In genomic region chr13:58400576-58400975, GRCm38 (mm10) we compare ENCODE assay signal across 9 mouse cellular contexts. TPM values are rescaled to one million over a fixed set of nuclear protein-coding genes. Genes with fewer than 3 reads are reported as not detected.
DNase-seq lines count a peak whose midpoint lies in the region; ATAC-seq and TF ChIP-seq lines count a peak whose summit lies in the region.
"Had no signal": no experiment of that assay in that cellular context is flagged by ENCODE, and none has a peak within 500 bp of the region (broad histone marks: within the 10 kb centered on the region; RNA-seq: fewer than 3 reads in every experiment).

No protein-coding gene starts in this region.

- H3K27ac ChIP-seq in lung, postnatal 0 days (ENCODE audit: low read length) = 0 out of 2 replicates have a peak overlapping the region, but pooled peaks have one; percentile 99
- H3K27ac ChIP-seq in embryonic facial prominence, embryonic 13.5 days = no peak overlapping the region
- peak overlapping the region; percentile 99; the same call in 1 of the 2 replicates for H3K27ac ChIP-seq in limb, embryonic 13.5 days

- no peak for DNase-seq in lung, postnatal 0 days (ENCODE audit: low spot score)
- no peak for DNase-seq in lung, postnatal 36 days
- peak; percentile 30 for DNase-seq in splenic B cell, adult 2 months (ENCODE audit: low read depth, low spot score)
- DNase-seq in adrenal gland, postnatal 4 days (ENCODE audit: low spot score in 2 of 2) = no peak
- no peak for DNase-seq in urinary bladder, adult 18-20 months (ENCODE audit: low spot score in 2 of 2)
- no peak for DNase-seq in ovary, postnatal 14 days (ENCODE audit: low spot score)

- peak overlapping the region; percentile 100 for H3K4me3 ChIP-seq in lung, postnatal 0 days (ENCODE audit: low read depth, low read length)
- peak overlapping the region; percentile 79 for H3K4me3 ChIP-seq in embryonic facial prominence, embryonic 13.5 days
- H3K4me3 ChIP-seq in limb, embryonic 13.5 days = peak overlapping the region; percentile 84

- H3K4me2 ChIP-seq in lung, postnatal 0 days (replicated peaks; ENCODE audit: low read depth, low read length) = peak overlapping the region; percentile 70
- H3K4me2 ChIP-seq in embryonic facial prominence, embryonic 13.5 days = peak overlapping the region; percentile 74
- H3K4me2 ChIP-seq in limb, embryonic 13.5 days (replicated peaks) = peak overlapping the region; percentile 77

- H3K27me3 ChIP-seq in lung, postnatal 0 days (replicated peaks; ENCODE audit: insufficient read depth, low read length) = no peaks in the 10 kb centered on the region
- no peaks in the 10 kb centered on the region for H3K27me3 ChIP-seq in embryonic facial prominence, embryonic 13.5 days
- no peaks in the 10 kb centered on the region for H3K27me3 ChIP-seq in limb, embryonic 13.5 days
- H3K27me3 ChIP-seq in splenic B cell, adult 2 months (ENCODE audit: control insufficient read depth, insufficient read depth, low read length, poor library complexity, severe bottlenecking) = no peaks in the 10 kb centered on the region

- H3K36me3 ChIP-seq in lung, postnatal 0 days (ENCODE audit: insufficient read depth, low read length) = peaks cover 17% of the 10 kb centered on the region
- H3K36me3 ChIP-seq in embryonic facial prominence, embryonic 13.5 days = peaks cover 24% of the 10 kb centered on the region
- peaks cover 26% of the 10 kb centered on the region for H3K36me3 ChIP-seq in limb, embryonic 13.5 days
- peaks cover 17% of the 10 kb centered on the region for H3K36me3 ChIP-seq in splenic B cell, adult 2 months (ENCODE audit: control insufficient read depth, insufficient read depth, low read length, poor library complexity, severe bottlenecking)

- no peaks in the 10 kb centered on the region for H3K9me3 ChIP-seq in lung, postnatal 0 days (ENCODE audit: low read length)
- no peaks in the 10 kb centered on the region for H3K9me3 ChIP-seq in embryonic facial prominence, embryonic 13.5 days
- H3K9me3 ChIP-seq in limb, embryonic 13.5 days = no peaks in the 10 kb centered on the region; the same call in 1 of the 2 replicates

- no peak for TF ChIP-seq CTCF in lung, postnatal 0 days (IDR thresholded peaks at IDR 0.05)

- no peak for ATAC-seq in lung, postnatal 0 days
- no peak for ATAC-seq in embryonic facial prominence, embryonic 13.5 days (ENCODE audit: insufficient number of reproducible peaks, insufficient read depth, low FRiP score, low TSS enrichment, low read depth)
- no peak for ATAC-seq in limb, embryonic 13.5 days (ENCODE audit: low FRiP score, low read depth)

- no peaks in the 10 kb centered on the region for H3K4me1 ChIP-seq in lung, postnatal 0 days (ENCODE audit: insufficient read depth, low read depth, low read length)
- H3K4me1 ChIP-seq in embryonic facial prominence, embryonic 13.5 days = peaks cover 4% of the 10 kb centered on the region; the same call in 1 of the 2 replicates
- peaks cover 6% of the 10 kb centered on the region for H3K4me1 ChIP-seq in limb, embryonic 13.5 days

- H3K9ac ChIP-seq in lung, postnatal 0 days (replicated peaks; ENCODE audit: low read depth) = peak overlapping the region; percentile 99
- peak overlapping the region; percentile 96 for H3K9ac ChIP-seq in embryonic facial prominence, embryonic 13.5 days
- peak overlapping the region; percentile 99 for H3K9ac ChIP-seq in limb, embryonic 13.5 days

- WGBS in lung, postnatal 0 days = 0% methylated on average over 11 of the region's 11 CpGs
- 1% methylated on average over 11 of the region's 11 CpGs for whole genome bisulfite sequencing in embryonic facial prominence, embryonic 13.5 days
- WGBS in limb, embryonic 13.5 days = under 1% methylated on average over 11 of the region's 11 CpGs

- no peak for TF ChIP-seq EP300 in lung, postnatal 0 days (IDR thresholded peaks at IDR 0.05)

RNA-seq across cellular contexts. Expression of gene Rmi1, which starts 1.5 kb away (rescaled TPM):
- polyA plus RNA-seq in lung, postnatal 0 days (2015; fragmentation: Nextera tagmentation; extraction: Ambion mirVana) = 15.5 and 17.5 TPM in 2 replicates
- 24.7 and 25.9 TPM in 2 replicates for polyA plus RNA-seq in embryonic facial prominence, embryonic 13.5 days (2015; fragmentation: Nextera tagmentation; extraction: Ambion mirVana)
- polyA plus RNA-seq in limb, embryonic 13.5 days (2015; fragmentation: Nextera tagmentation; extraction: Ambion mirVana) = 25.2 and 27.5 TPM in 2 replicates
- 10 to 100 TPM; 23.2 to 24.8 TPM for total RNA-seq in adrenal gland, postnatal 4 days (2021)

RNA-seq across cellular contexts. Expression of gene Hnrnpk, which starts 2.6 kb away (rescaled TPM):
- polyA plus RNA-seq in lung, postnatal 0 days (2015; fragmentation: Nextera tagmentation; extraction: Ambion mirVana) = 681 and 815 TPM in 2 replicates
- polyA plus RNA-seq in embryonic facial prominence, embryonic 13.5 days (2015; fragmentation: Nextera tagmentation; extraction: Ambion mirVana) = 1,653 and 1,754 TPM in 2 replicates
- 1,793 and 1,850 TPM in 2 replicates for polyA plus RNA-seq in limb, embryonic 13.5 days (2015; fragmentation: Nextera tagmentation; extraction: Ambion mirVana)
- total RNA-seq in adrenal gland, postnatal 4 days (2021) = 1,000 to 10,000 TPM; 1,032 to 1,080 TPM

RNA-seq across cellular contexts. Expression of gene 2210016F16Rik, which starts 15.6 kb away (rescaled TPM):
- polyA plus RNA-seq in lung, postnatal 0 days (2015; fragmentation: Nextera tagmentation; extraction: Ambion mirVana) = 30.6 and 33.3 TPM in 2 replicates
- polyA plus RNA-seq in embryonic facial prominence, embryonic 13.5 days (2015; fragmentation: Nextera tagmentation; extraction: Ambion mirVana) = 25.6 and 26.3 TPM in 2 replicates
- polyA plus RNA-seq in limb, embryonic 13.5 days (2015; fragmentation: Nextera tagmentation; extraction: Ambion mirVana) = 22.8 and 24.6 TPM in 2 replicates
- total RNA-seq in adrenal gland, postnatal 4 days (2021) = 10 to 100 TPM; 21.9 to 24.1 TPM

RNA-seq across cellular contexts. Expression of gene Kif27, which starts 41.7 kb away (rescaled TPM):
- 1.3 and 1.5 TPM in 2 replicates for polyA plus RNA-seq in lung, postnatal 0 days (2015; fragmentation: Nextera tagmentation; extraction: Ambion mirVana)
- polyA plus RNA-seq in embryonic facial prominence, embryonic 13.5 days (2015; fragmentation: Nextera tagmentation; extraction: Ambion mirVana) = 0.73 and 0.98 TPM in 2 replicates
- 0.70 and 1.1 TPM in 2 replicates for polyA plus RNA-seq in limb, embryonic 13.5 days (2015; fragmentation: Nextera tagmentation; extraction: Ambion mirVana)
- 1 to 10 TPM; 2.2 to 2.6 TPM for total RNA-seq in adrenal gland, postnatal 4 days (2021)
- total RNA-seq: hematopoietic stem cell, adult 5-6 weeks had no signal
